Mouse (Mus musculus): ENCODE measurements at regions not wholly inside any gene's neighbourhood (a gene's known extent, or its start where the extent isn't known, plus 50 kb on each side); places are given as distances from the start of the nearest gene placed in this dataset.

GRCm38 (mm10) chr5:39824680-39825079, 69.4 kb upstream of the Hs3st1 start:
- H3K4me3 ChIP-seq (ENCODE audit: low read depth, low read length) = no peak overlapping the region
- no peaks in the 10 kb centered on the region for H3K4me1 ChIP-seq (replicated peaks; ENCODE audit: control insufficient read depth, insufficient read depth, low read length)
- ATAC-seq = no peak
- H3K9me3 ChIP-seq (ENCODE audit: control insufficient read depth) = no peaks in the 10 kb centered on the region
- TF ChIP-seq CTCF (IDR thresholded peaks at IDR 0.05; ENCODE audit: low read depth) = no peak
- H3K36me3 ChIP-seq (ENCODE audit: control insufficient read depth, insufficient read depth) = no peaks in the 10 kb centered on the region
- H3K4me2 ChIP-seq (replicated peaks; ENCODE audit: low read depth) = no peak overlapping the region
- no peak overlapping the region for H3K9ac ChIP-seq (ENCODE audit: low read depth, low read length)
- WGBS = 79% methylated on average over 2 of the region's 2 CpGs
- H3K27me3 ChIP-seq (replicated peaks; ENCODE audit: control insufficient read depth, insufficient read depth, low read length) = no peaks in the 10 kb centered on the region
- no peak overlapping the region for H3K27ac ChIP-seq (ENCODE audit: low read depth, low read length)

- Histone ChIP-seq H3K4me1 (replicated peaks; ENCODE audit: control insufficient read depth, insufficient read depth, low read length) (no peaks in the 10 kb centered on the region), H3K4me3 (ENCODE audit: low read depth, low read length) (no peak overlapping the region), H3K9ac (ENCODE audit: low read depth, low read length) (no peak overlapping the region), H3K9me3 (ENCODE audit: control insufficient read depth) (no peaks in the 10 kb centered on the region), H3K4me2 (replicated peaks; ENCODE audit: low read depth) (no peak overlapping the region), H3K27ac (ENCODE audit: low read depth, low read length) (no peak overlapping the region), H3K27me3 (replicated peaks; ENCODE audit: control insufficient read depth, insufficient read depth, low read length) (no peaks in the 10 kb centered on the region), H3K36me3 (ENCODE audit: control insufficient read depth, insufficient read depth) (no peaks in the 10 kb centered on the region)
- WGBS = 52% methylated on average over 4 of the region's 4 CpGs
- peak; percentile 85 for ATAC-seq
- TF ChIP-seq CTCF (IDR thresholded peaks at IDR 0.05; ENCODE audit: low read depth) = no peak
These were observed 51.4 kb upstream of the Hs3st1 start for GRCm38 (mm10) chr5:39806643-39807042.

Data from intestine, postnatal 0 days (tissue).